Mouse (Mus musculus) MEL (cell line): ENCODE data around the gene Mms22l. TPM values are rescaled to one million over a fixed set of nuclear protein-coding genes. Genes with fewer than 3 reads are reported as not detected.

Experiments used
- DNase-seq: peaks from one replicate; pipeline ENCODE4 v3.0.0; 2011; ENCODE audit warnings: low read depth, low spot score
- H3K27ac ChIP-seq: 2 replicates; pipeline ENCODE4 v1.5.1; 2012; ENCODE audit warnings: low read depth, mild to moderate bottlenecking, control low read depth, low read length, moderate library complexity; ENCODE audit not compliant: control insufficient read depth
- H3K27me3 ChIP-seq, 2 experiments: fragments of 150-350 bp in 1 of 2; sonication (generic) in 1 of 2; 2 replicates each; pipeline ENCODE4 v1.6.1; 2012; ENCODE audit warnings: low read length in 2 of 2, mild to moderate bottlenecking in 2 of 2, improper control_type of control experiment in 1 of 2, moderate library complexity in 1 of 2; ENCODE audit not compliant: insufficient read depth in 2 of 2, control insufficient read depth in 1 of 2
- H3K36me3 ChIP-seq, 2 experiments: 2 replicates each; pipeline ENCODE4 v1.6.1; 2012 to 2014; ENCODE audit warnings: low read length in 2 of 2, improper control_type of control experiment in 1 of 2, inconsistent platforms in 1 of 2, mild to moderate bottlenecking in 1 of 2; ENCODE audit not compliant: insufficient read depth in 2 of 2, control insufficient read depth in 1 of 2
- H3K4me1 ChIP-seq, 2 experiments: fragments of 150-350 bp in 1 of 2; sonication (generic) in 1 of 2; 2 replicates each; pipeline ENCODE4 v1.6.1; 2012; ENCODE audit warnings: low read length in 2 of 2, improper control_type of control experiment in 1 of 2, mild to moderate bottlenecking in 1 of 2; ENCODE audit not compliant: insufficient read depth in 2 of 2, control insufficient read depth in 1 of 2
- H3K4me3 ChIP-seq, 2 experiments: fragments of 150-350 bp in 1 of 2; sonication (generic) in 1 of 2; 2 replicates each; pipeline ENCODE4 v1.5.1; 2012; ENCODE audit warnings: low read depth in 2 of 2, low read length in 2 of 2, mild to moderate bottlenecking in 2 of 2, moderate library complexity in 2 of 2, control low read depth in 1 of 2, improper control_type of control experiment in 1 of 2; ENCODE audit not compliant: control insufficient read depth in 1 of 2, insufficient read depth in 1 of 2
- H3K79me2 ChIP-seq: 2 replicates; pipeline ENCODE4 v1.6.1; 2012; ENCODE audit warnings: mild to moderate bottlenecking, low read length, moderate library complexity; ENCODE audit not compliant: control insufficient read depth, poor library complexity, insufficient read depth
- H3K9ac ChIP-seq: 2 replicates; pipeline ENCODE4 v1.6.1; 2012; ENCODE audit warnings: low read depth, mild to moderate bottlenecking, control low read depth, low read length, moderate library complexity; ENCODE audit not compliant: control insufficient read depth, poor library complexity, severe bottlenecking
- H3K9me3 ChIP-seq: fragments of 150-350 bp; sonication (generic); replicated peaks from 2 replicates; pipeline ENCODE4 v1.6.1; 2012; ENCODE audit warnings: mild to moderate bottlenecking, low read length, improper control_type of control experiment, moderate library complexity; ENCODE audit not compliant: insufficient read depth
- BHLHE40 ChIP-seq: IDR thresholded peaks from 2 replicates; pipeline ENCODE4 v1.6.1; 2012; ENCODE audit warnings: low read depth, mild to moderate bottlenecking, inconsistent platforms, low read length, improper control_type of control experiment, borderline replicate concordance
- ELF1 ChIP-seq: IDR thresholded peaks from 2 replicates; pipeline ENCODE4 v1.6.1; 2014; ENCODE audit warnings: low read depth, mild to moderate bottlenecking, inconsistent platforms, low read length, improper control_type of control experiment, moderate library complexity
- EP300 ChIP-seq, 2 experiments: IDR thresholded peaks; 2 replicates each; pipeline ENCODE4 v1.6.1; 2011; ENCODE audit warnings: improper control_type of control experiment in 2 of 2, low read length in 2 of 2, low read depth in 1 of 2, mild to moderate bottlenecking in 1 of 2
- GABPA ChIP-seq: IDR thresholded peaks from 2 replicates; pipeline ENCODE4 v1.6.1; 2012; ENCODE audit warnings: low read depth, mild to moderate bottlenecking, inconsistent platforms, low read length, improper control_type of control experiment, moderate library complexity
- GATA1 ChIP-seq: IDR thresholded peaks from 2 replicates; pipeline ENCODE4 v1.6.1; 2011; ENCODE audit warnings: low read depth, low read length, improper control_type of control experiment
- HCFC1 ChIP-seq: IDR thresholded peaks from 2 replicates; pipeline ENCODE4 v1.6.1; 2012; ENCODE audit warnings: low read depth, mild to moderate bottlenecking, inconsistent platforms, low read length, improper control_type of control experiment, moderate library complexity
- MAFK ChIP-seq: IDR thresholded peaks from 2 replicates; pipeline ENCODE4 v1.6.1; 2011; ENCODE audit warnings: low read depth, mild to moderate bottlenecking, low read length, improper control_type of control experiment, borderline replicate concordance
- MXI1 ChIP-seq: IDR thresholded peaks from 2 replicates; pipeline ENCODE4 v1.6.1; 2011; ENCODE audit warnings: mild to moderate bottlenecking, low read depth, low read length, improper control_type of control experiment
- MYB ChIP-seq: IDR thresholded peaks from 2 replicates; pipeline ENCODE4 v1.6.1; 2011; ENCODE audit warnings: mild to moderate bottlenecking, low read depth, low read length, improper control_type of control experiment
- TBP ChIP-seq: IDR thresholded peaks from 2 replicates; pipeline ENCODE4 v1.8.0; 2011; ENCODE audit warnings: low read depth, low read length, improper control_type of control experiment
- ZC3H11A ChIP-seq: IDR thresholded peaks from 2 replicates; pipeline ENCODE4 v1.6.1; 2012; ENCODE audit warnings: low read depth, mild to moderate bottlenecking, inconsistent platforms, low read length, improper control_type of control experiment
- ZNF384 ChIP-seq: IDR thresholded peaks from 2 replicates; pipeline ENCODE4 v1.6.1; 2012; ENCODE audit warnings: low read depth, mild to moderate bottlenecking, inconsistent platforms, low read length, improper control_type of control experiment
- polyA plus RNA-seq, 2 experiments: library from polyadenylated mRNA; stranded (reverse) in 1 of 2; unstranded in 1 of 2; fragments of >175 nt in 1 of 2; fragments of >200 nt in 1 of 2; gene quantifications; 2 replicates each; pipeline versions ENCODE4 v1.2.1 to v1.2.4; 2012; ENCODE audit warnings: low replicate concordance in 2 of 2, low read depth in 1 of 2; ENCODE audit not compliant: insufficient read length in 2 of 2, insufficient read depth in 1 of 2, missing spikeins in 1 of 2
- total RNA-seq: library from RNA; depleted of rRNA; stranded (reverse); fragments of 300-350 nt; gene quantifications from 2 replicates; pipeline ENCODE4 v1.2.3, GENCODE M21; 2012

Mms22l gene
- total and polyA plus RNA-seq, 3 experiments, result 40.3 to 46.3 TPM; not detected in 1

GRCm38 (mm10) chr4:24620005-24620404 is 123.8 kb downstream of the Mms22l start (continued):
- TF ChIP-seq MYB (no peak), EP300 (IDR thresholded peaks at IDR 0.05; ENCODE audit: low read depth in 1 of 2, low read length in 2 of 2) (no peak), ELF1 (no peak)

DNA sequence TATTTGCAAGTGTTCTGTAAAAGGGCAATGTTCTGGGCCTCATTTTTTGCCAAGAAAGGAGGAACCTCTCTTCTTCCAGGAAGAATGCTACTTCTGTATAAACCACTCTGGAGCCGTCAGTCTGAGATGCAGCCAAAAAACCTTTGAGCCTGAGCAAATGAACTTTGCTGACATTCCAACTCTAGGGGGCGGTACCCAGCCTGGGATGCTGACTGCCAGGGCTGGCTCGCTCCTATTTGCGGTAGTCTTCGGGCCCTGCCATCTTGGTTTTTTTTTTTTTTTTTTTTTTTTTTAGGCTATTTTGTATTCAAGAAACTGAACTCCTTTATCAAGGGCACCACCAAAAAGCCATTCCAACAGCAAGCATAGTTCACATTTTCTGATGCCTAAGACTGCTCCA is 124.2 kb downstream of the Mms22l start:
- H3K4me1 ChIP-seq, result no peaks in the 10 kb centered on the region
- DNase-seq, result peak; percentile 10
- H3K36me3 ChIP-seq, result no peaks in the 10 kb centered on the region
- no peak overlapping the region for H3K27ac ChIP-seq
- no peak overlapping the region for H3K9ac ChIP-seq
- no peaks in the 10 kb centered on the region for H3K27me3 ChIP-seq
- no peak for TF ChIP-seq GABPA
- TF ChIP-seq GATA1, result no peak
- TF ChIP-seq HCFC1, result no peak
- TF ChIP-seq ZC3H11A, result no peak
- no peak for TF ChIP-seq TBP
- TF ChIP-seq BHLHE40, result no peak
- TF ChIP-seq ZNF384, result 0 out of 2 replicates have a peak, but pooled peaks have one; percentile 22
- no peak for TF ChIP-seq EP300 (IDR thresholded peaks at IDR 0.05; ENCODE audit: low read depth in 1 of 2, low read length in 2 of 2)
- TF ChIP-seq, all 39 proteins: peak for 1
- Histone ChIP-seq H3K4me3 (no peak overlapping the region), H3K9me3 (no peaks in the 10 kb centered on the region), H3K79me2 (no peaks in the 10 kb centered on the region)

DNA sequence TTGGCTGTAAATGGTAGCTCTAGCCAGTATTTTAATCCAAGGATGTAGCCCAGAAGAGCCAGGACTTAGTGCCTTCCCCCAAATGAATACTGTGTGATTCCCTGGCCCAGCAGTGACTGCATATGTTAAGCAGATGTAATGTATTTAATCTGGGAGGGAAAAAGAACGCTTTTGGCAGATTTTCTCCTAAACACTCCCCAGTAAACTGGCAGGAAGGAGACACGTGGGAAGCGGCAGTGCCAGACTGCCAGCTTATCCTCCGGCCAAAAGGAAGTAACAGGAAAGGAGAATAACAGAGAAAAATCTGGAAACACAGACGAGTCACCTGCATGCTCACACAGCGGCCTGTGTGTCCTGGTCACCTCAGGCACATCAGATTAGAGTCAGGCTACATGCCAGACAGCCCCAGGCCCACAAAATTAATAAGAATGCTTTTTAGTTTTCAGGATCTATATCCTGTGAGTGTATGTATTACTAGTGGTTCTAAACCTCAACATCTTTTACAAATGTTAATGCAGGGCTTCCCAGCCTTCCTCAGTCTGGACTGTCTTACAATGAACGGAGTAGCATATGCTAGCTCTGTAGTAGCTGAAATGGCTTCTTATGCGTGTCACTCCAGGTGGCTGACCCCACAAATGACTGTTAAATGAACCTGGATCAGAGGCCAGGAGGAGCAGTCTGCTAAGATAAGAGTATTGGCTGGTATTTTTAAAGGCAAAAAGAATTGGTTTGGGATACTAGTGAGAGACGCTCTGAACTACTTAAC is 125.4 kb downstream of the Mms22l start:
- Histone ChIP-seq H3K36me3 (peaks cover 0 to 5% of the 10 kb centered on the region in 2 experiments; a peak in 2 of 4 replicates), H3K79me2 (no peaks in the 10 kb centered on the region), H3K9me3 (no peaks in the 10 kb centered on the region), H3K27me3 (no peaks in the 10 kb centered on the region), H3K4me1 (peaks cover 0 to 6% of the 10 kb centered on the region in 2 experiments; a peak in 2 of 4 replicates), H3K4me3 (no peak overlapping the region), H3K9ac (no peak overlapping the region), H3K27ac (no peak overlapping the region)
- TF ChIP-seq MYB, result no peak
- no peak for TF ChIP-seq ZC3H11A
- TF ChIP-seq MXI1, result no peak
- no peak for TF ChIP-seq ELF1
- TF ChIP-seq MAFK, result no peak
- DNase-seq, result no peak
